Mouse (Mus musculus): ENCODE measurements around the gene Klhl5. TPM values are rescaled to one million over a fixed set of nuclear protein-coding genes. Genes with fewer than 3 reads are reported as not detected.
A peak's percentile ranks its signal among the peaks of the same experiment; 100 is the strongest.

The Klhl5 gene
- polyA plus RNA-seq, 1 experiment from 2014 or later: 16.5 TPM

GRCm38 (mm10) chr5:65175035-65175917 is 67.9 kb downstream of the Klhl5 start:
- WGBS: 62% methylated on average over 26 of the region's 26 CpGs
- no peaks in the 10 kb centered on the region for H3K36me3 ChIP-seq (ENCODE audit: control insufficient read depth, insufficient read depth, low read length)
- H3K27me3 ChIP-seq (ENCODE audit: control insufficient read depth, insufficient read depth, low read length): no peaks in the 10 kb centered on the region
- no peaks in the 10 kb centered on the region for H3K9me3 ChIP-seq (ENCODE audit: control insufficient read depth, low read depth, low read length)
- H3K4me1 ChIP-seq (ENCODE audit: control insufficient read depth, insufficient read depth, low read length): 0 out of 2 replicates have a peak, but pooled peaks cover 12% of the 10 kb centered on the region
- H3K4me3 ChIP-seq (ENCODE audit: low read depth, low read length): no peak overlapping the region
- ATAC-seq (ENCODE audit: insufficient number of reproducible peaks, insufficient read depth, low FRiP score, low read depth): no peak
- H3K4me2 ChIP-seq (replicated peaks; ENCODE audit: low read depth, low read length): 0 out of 2 replicates have a peak overlapping the region, but pooled peaks have one; percentile 24
- no peak overlapping the region for H3K9ac ChIP-seq (replicated peaks; ENCODE audit: low read depth, low read length)
- no peak overlapping the region for H3K27ac ChIP-seq (ENCODE audit: low read length)

DNA sequence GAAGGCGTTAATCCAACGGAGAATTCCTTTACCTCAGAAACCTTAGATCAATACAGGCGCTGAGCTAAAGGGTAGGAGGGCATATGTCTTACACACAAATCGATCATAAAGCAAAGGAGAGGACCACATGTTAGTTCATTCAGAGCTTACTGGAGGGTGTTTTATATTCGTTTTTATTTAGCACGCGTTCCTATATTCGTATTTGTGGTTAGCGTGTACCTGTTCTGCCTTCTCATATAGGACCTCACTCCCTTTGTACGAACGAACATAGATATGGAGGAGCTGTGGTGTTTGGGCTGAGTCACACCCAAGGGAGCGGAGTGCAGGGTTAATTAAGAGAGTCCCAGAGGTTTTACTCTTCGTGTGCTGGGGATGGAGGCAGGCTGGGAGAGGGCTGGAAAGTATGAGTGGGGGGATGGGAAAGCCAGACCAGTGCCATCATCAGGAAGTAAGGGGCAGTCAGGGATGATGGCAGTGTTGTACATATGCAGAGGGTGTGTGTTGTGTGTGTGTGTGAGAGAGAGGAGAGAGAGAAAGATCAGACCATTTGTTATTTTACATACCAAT is 68.7 kb downstream of the Klhl5 start:
- H3K27ac ChIP-seq (ENCODE audit: low read length): no peak overlapping the region
- no peak overlapping the region for H3K4me3 ChIP-seq (ENCODE audit: low read depth, low read length)

GRCm38 (mm10) chr5:65177026-65177514 is 69.7 kb downstream of the Klhl5 start:
- Histone ChIP-seq H3K36me3 (ENCODE audit: control insufficient read depth, insufficient read depth, low read length) (no peaks in the 10 kb centered on the region), H3K9me3 (ENCODE audit: control insufficient read depth, low read depth, low read length) (no peaks in the 10 kb centered on the region), H3K4me2 (replicated peaks; ENCODE audit: low read depth, low read length) (no peak overlapping the region; the same call in 1 of the 2 replicates), H3K9ac (replicated peaks; ENCODE audit: low read depth, low read length) (no peak overlapping the region), H3K27me3 (ENCODE audit: control insufficient read depth, insufficient read depth, low read length) (no peaks in the 10 kb centered on the region), H3K4me1 (ENCODE audit: control insufficient read depth, insufficient read depth, low read length) (0 out of 2 replicates have a peak, but pooled peaks cover 12% of the 10 kb centered on the region), H3K27ac (ENCODE audit: low read length) (no peak overlapping the region), H3K4me3 (ENCODE audit: low read depth, low read length) (no peak overlapping the region)
- peak; percentile 71; the same call in 1 of the 2 replicates for ATAC-seq (ENCODE audit: insufficient number of reproducible peaks, insufficient read depth, low FRiP score, low read depth)
- WGBS: 15% methylated on average over 11 of the region's 11 CpGs

More for the DNA sequence above, 68.7 kb downstream of the Klhl5 start:
- H3K27me3 ChIP-seq (ENCODE audit: control insufficient read depth, insufficient read depth, low read length): no peaks in the 10 kb centered on the region
- 68% methylated on average over 13 of the region's 13 CpGs for WGBS
- no peak overlapping the region for H3K9ac ChIP-seq (replicated peaks; ENCODE audit: low read depth, low read length)
- 0 out of 2 replicates have a peak, but pooled peaks cover 12% of the 10 kb centered on the region for H3K4me1 ChIP-seq (ENCODE audit: control insufficient read depth, insufficient read depth, low read length)
- H3K36me3 ChIP-seq (ENCODE audit: control insufficient read depth, insufficient read depth, low read length): no peaks in the 10 kb centered on the region
- H3K9me3 ChIP-seq (ENCODE audit: control insufficient read depth, low read depth, low read length): no peaks in the 10 kb centered on the region
- 0 out of 2 replicates have a peak overlapping the region, but pooled peaks have one; percentile 24 for H3K4me2 ChIP-seq (replicated peaks; ENCODE audit: low read depth, low read length)
- no peak for ATAC-seq (ENCODE audit: insufficient number of reproducible peaks, insufficient read depth, low FRiP score, low read depth)

GRCm38 (mm10) chr5:65178477-65178876 is 71.1 kb downstream of the Klhl5 start:
- Histone ChIP-seq H3K4me1 (ENCODE audit: control insufficient read depth, insufficient read depth, low read length) (0 out of 2 replicates have a peak, but pooled peaks cover 12% of the 10 kb centered on the region), H3K4me3 (ENCODE audit: low read depth, low read length) (no peak overlapping the region), H3K4me2 (replicated peaks; ENCODE audit: low read depth, low read length) (no peak overlapping the region), H3K9me3 (ENCODE audit: control insufficient read depth, low read depth, low read length) (no peaks in the 10 kb centered on the region), H3K27ac (ENCODE audit: low read length) (no peak overlapping the region), H3K27me3 (ENCODE audit: control insufficient read depth, insufficient read depth, low read length) (no peaks in the 10 kb centered on the region), H3K36me3 (ENCODE audit: control insufficient read depth, insufficient read depth, low read length) (no peaks in the 10 kb centered on the region), H3K9ac (replicated peaks; ENCODE audit: low read depth, low read length) (no peak overlapping the region)
- ATAC-seq (ENCODE audit: insufficient number of reproducible peaks, insufficient read depth, low FRiP score, low read depth): no peak
- WGBS: 92% methylated on average over 9 of the region's 9 CpGs

- Histone ChIP-seq H3K9ac (replicated peaks; ENCODE audit: low read depth, low read length) (no peak overlapping the region), H3K4me1 (ENCODE audit: control insufficient read depth, insufficient read depth, low read length) (0 out of 2 replicates have a peak, but pooled peaks cover 5% of the 10 kb centered on the region), H3K9me3 (ENCODE audit: control insufficient read depth, low read depth, low read length) (no peaks in the 10 kb centered on the region), H3K27me3 (ENCODE audit: control insufficient read depth, insufficient read depth, low read length) (no peaks in the 10 kb centered on the region), H3K4me2 (replicated peaks; ENCODE audit: low read depth, low read length) (no peak overlapping the region), H3K27ac (ENCODE audit: low read length) (no peak overlapping the region), H3K4me3 (ENCODE audit: low read depth, low read length) (no peak overlapping the region), H3K36me3 (ENCODE audit: control insufficient read depth, insufficient read depth, low read length) (no peaks in the 10 kb centered on the region)
- no peak for ATAC-seq (ENCODE audit: insufficient number of reproducible peaks, insufficient read depth, low FRiP score, low read depth)
- 87% methylated on average over 21 of the region's 21 CpGs for WGBS
Observed at GRCm38 (mm10) chr5:65181160-65181793, 73.9 kb downstream of the Klhl5 start.

- Histone ChIP-seq H3K4me1 (ENCODE audit: control insufficient read depth, insufficient read depth, low read length) (0 out of 2 replicates have a peak, but pooled peaks cover 4% of the 10 kb centered on the region), H3K27me3 (ENCODE audit: control insufficient read depth, insufficient read depth, low read length) (no peaks in the 10 kb centered on the region), H3K4me3 (ENCODE audit: low read depth, low read length) (no peak overlapping the region), H3K4me2 (replicated peaks; ENCODE audit: low read depth, low read length) (no peak overlapping the region), H3K27ac (ENCODE audit: low read length) (no peak overlapping the region), H3K9me3 (ENCODE audit: control insufficient read depth, low read depth, low read length) (no peaks in the 10 kb centered on the region), H3K9ac (replicated peaks; ENCODE audit: low read depth, low read length) (no peak overlapping the region), H3K36me3 (ENCODE audit: control insufficient read depth, insufficient read depth, low read length) (no peaks in the 10 kb centered on the region)
- no peak for ATAC-seq (ENCODE audit: insufficient number of reproducible peaks, insufficient read depth, low FRiP score, low read depth)
- WGBS: 80% methylated on average over 4 of the region's 4 CpGs
Observed at GRCm38 (mm10) chr5:65181794-65182169, 74.4 kb downstream of the Klhl5 start.

DNA sequence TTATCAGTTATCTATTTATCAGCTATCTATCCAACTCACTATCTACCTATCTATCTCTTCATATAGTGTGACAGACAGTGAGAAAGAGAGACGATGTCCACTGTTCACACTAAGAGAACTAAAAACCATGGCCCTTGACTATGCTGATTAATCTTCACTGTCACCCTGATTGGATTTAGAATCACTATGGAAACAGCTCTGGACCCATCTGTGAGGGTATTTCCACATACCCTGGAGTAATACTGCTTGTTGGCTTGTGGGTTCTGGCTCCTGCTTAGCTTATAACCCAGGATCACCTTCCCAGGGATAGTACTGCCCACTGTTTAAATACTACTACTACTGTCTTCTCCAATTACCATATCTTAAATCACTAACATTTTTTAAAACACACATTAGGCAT is 74.9 kb downstream of the Klhl5 start:
- Histone ChIP-seq H3K4me1 (ENCODE audit: control insufficient read depth, insufficient read depth, low read length) (0 out of 2 replicates have a peak, but pooled peaks cover under 1% of the 10 kb centered on the region), H3K9ac (replicated peaks; ENCODE audit: low read depth, low read length) (no peak overlapping the region), H3K4me3 (ENCODE audit: low read depth, low read length) (no peak overlapping the region), H3K9me3 (ENCODE audit: control insufficient read depth, low read depth, low read length) (no peaks in the 10 kb centered on the region), H3K36me3 (ENCODE audit: control insufficient read depth, insufficient read depth, low read length) (no peaks in the 10 kb centered on the region), H3K4me2 (replicated peaks; ENCODE audit: low read depth, low read length) (no peak overlapping the region), H3K27me3 (ENCODE audit: control insufficient read depth, insufficient read depth, low read length) (no peaks in the 10 kb centered on the region), H3K27ac (ENCODE audit: low read length) (no peak overlapping the region)
- WGBS: 77% methylated on average over 1 of the region's 1 CpGs
- no peak for ATAC-seq (ENCODE audit: insufficient number of reproducible peaks, insufficient read depth, low FRiP score, low read depth)

DNA sequence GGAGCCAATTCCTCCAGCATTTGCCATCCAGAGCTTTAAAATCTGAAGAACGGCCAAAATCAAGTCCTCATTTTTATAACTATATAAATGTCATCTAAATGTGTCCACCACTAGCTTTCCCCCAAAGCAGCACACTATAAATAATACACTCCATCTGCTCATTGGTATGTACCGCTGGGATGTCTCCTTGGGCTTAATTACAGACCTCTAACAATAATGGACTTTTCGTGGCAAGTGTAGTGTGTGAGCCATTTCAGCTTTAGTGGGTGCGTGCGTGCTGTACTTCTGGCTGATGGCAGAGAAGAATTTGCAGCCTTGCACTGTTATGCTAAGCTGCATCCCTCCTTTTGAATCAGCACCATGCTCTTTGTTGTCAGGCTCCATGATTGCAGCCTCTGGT is 84.3 kb downstream of the Klhl5 start:
- Histone ChIP-seq H3K9me3 (ENCODE audit: control insufficient read depth, low read depth, low read length) (0 out of 2 replicates have a peak, but pooled peaks cover 4% of the 10 kb centered on the region), H3K27me3 (ENCODE audit: control insufficient read depth, insufficient read depth, low read length) (no peaks in the 10 kb centered on the region), H3K4me3 (ENCODE audit: low read depth, low read length) (no peak overlapping the region), H3K36me3 (ENCODE audit: control insufficient read depth, insufficient read depth, low read length) (no peaks in the 10 kb centered on the region), H3K4me2 (replicated peaks; ENCODE audit: low read depth, low read length) (no peak overlapping the region), H3K4me1 (ENCODE audit: control insufficient read depth, insufficient read depth, low read length) (no peaks in the 10 kb centered on the region), H3K9ac (replicated peaks; ENCODE audit: low read depth, low read length) (no peak overlapping the region), H3K27ac (ENCODE audit: low read length) (no peak overlapping the region)
- ATAC-seq (ENCODE audit: insufficient number of reproducible peaks, insufficient read depth, low FRiP score, low read depth): no peak
- 88% methylated on average over 5 of the region's 5 CpGs for WGBS

Measured in stomach, embryonic 14.5 days (tissue).